Mouse (Mus musculus) small intestine, adult 2 months (tissue): ENCODE measurements around the gene Atp2b1. TPM values are rescaled to one million over a fixed set of nuclear protein-coding genes. Genes with fewer than 3 reads are reported as not detected.

Experiments used
- H3K27ac ChIP-seq: fragments of 200-500 bp; 2 replicates; pipeline ENCODE4 v1.5.1; 2012; ENCODE audit warnings: low read depth, low read length, control low read depth, inconsistent platforms; ENCODE audit not compliant: insufficient read depth
- H3K27me3 ChIP-seq: fragments of 200-500 bp; 2 replicates; pipeline ENCODE4 v1.6.1; 2012; ENCODE audit warnings: mild to moderate bottlenecking, moderate library complexity, low read length, inconsistent platforms; ENCODE audit not compliant: control insufficient read depth, insufficient read depth
- H3K36me3 ChIP-seq: fragments of 200-500 bp; 2 replicates; pipeline ENCODE4 v1.6.1; 2012; ENCODE audit warnings: mild to moderate bottlenecking, low read length, control low read depth, inconsistent platforms; ENCODE audit not compliant: control insufficient read depth, insufficient read depth
- H3K4me1 ChIP-seq: fragments of 200-500 bp; 2 replicates; pipeline ENCODE4 v1.6.1; 2012; ENCODE audit warnings: low read length, inconsistent platforms, mixed read lengths; ENCODE audit not compliant: control insufficient read depth, insufficient read depth, insufficient read length
- H3K4me3 ChIP-seq: fragments of 200-500 bp; 2 replicates; pipeline ENCODE4 v1.5.1; 2012; ENCODE audit warnings: low read depth, mild to moderate bottlenecking, control low read depth, inconsistent platforms, low read length, moderate library complexity
- CTCF ChIP-seq: fragments of 200-500 bp; IDR thresholded peaks from 2 replicates; pipeline ENCODE4 v1.5.1; 2012; ENCODE audit warnings: low read depth, mild to moderate bottlenecking, control low read depth, inconsistent platforms, low read length, moderate library complexity, mixed read lengths; ENCODE audit not compliant: insufficient replicate concordance, insufficient read length; ENCODE audit errors: extremely low read depth
- POLR2A ChIP-seq: fragments of 200-500 bp; IDR thresholded peaks from 2 replicates; pipeline ENCODE4 v1.6.1; 2012; ENCODE audit warnings: low read depth, mild to moderate bottlenecking, control low read depth, inconsistent platforms, low read length, moderate library complexity
- WGBS: fragments of 180-500 bp; shearing (Covaris S2); methylation state at CpG from one replicate; pipeline ENCODE4 v1.1.7; 2018; 5-methylcytosine and 5-hydroxymethylcytosine counted together
- polyA plus RNA-seq: library from polyadenylated mRNA; depleted of rRNA; stranded (reverse); fragments of >200 nt; gene quantifications from 2 replicates; pipeline ENCODE4 v1.2.3, GENCODE M21; 2012

Atp2b1 gene
- polyA plus RNA-seq, 1 experiment = 4.1 TPM

DNA sequence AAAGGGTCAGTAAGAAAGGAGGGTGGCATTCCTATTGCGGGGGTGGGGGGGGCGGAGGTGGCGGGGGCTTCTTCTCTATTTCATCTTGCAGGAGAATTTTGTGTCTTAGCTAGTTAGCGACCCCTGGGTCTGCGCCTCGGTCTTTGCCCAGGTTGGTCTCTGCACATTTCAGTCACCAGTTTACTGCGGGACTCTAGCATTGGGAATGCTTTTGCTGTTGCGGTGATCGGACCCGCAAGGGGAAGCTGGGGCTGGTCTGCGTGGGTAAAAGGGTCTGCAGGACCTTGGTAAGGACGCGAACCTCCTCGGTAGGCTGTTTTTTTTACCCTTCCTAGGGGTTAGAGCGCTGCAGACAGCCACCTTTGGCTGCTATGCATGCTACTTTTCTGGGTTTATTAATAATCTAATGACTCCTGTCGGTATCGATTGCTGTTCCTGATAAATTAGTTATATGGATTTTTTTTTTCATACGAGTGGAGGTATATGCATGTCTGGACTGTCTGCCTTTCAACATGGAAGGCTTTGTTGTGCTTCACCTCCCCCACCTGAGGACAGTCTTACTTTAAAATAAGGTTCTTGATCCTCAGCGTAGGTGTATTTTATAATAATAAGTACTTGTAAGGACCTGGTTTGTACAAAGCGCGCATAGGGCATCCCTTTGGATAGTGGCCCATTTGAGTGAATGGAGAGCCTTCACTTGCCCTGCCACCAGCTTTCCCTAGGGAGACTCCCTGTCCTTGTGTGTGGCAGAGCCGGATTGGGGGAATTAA is 2.0 kb downstream of the Atp2b1 start:
- WGBS = 4% methylated on average over 22 of the region's 22 CpGs
- no peak for TF ChIP-seq POLR2A
- TF ChIP-seq CTCF = no peak
- peak overlapping the region; percentile 77 for H3K27ac ChIP-seq
- H3K36me3 ChIP-seq = no peaks in the 10 kb centered on the region
- H3K27me3 ChIP-seq = no peaks in the 10 kb centered on the region
- H3K4me3 ChIP-seq = peak overlapping the region; percentile 79
- no peaks in the 10 kb centered on the region for H3K4me1 ChIP-seq

DNA sequence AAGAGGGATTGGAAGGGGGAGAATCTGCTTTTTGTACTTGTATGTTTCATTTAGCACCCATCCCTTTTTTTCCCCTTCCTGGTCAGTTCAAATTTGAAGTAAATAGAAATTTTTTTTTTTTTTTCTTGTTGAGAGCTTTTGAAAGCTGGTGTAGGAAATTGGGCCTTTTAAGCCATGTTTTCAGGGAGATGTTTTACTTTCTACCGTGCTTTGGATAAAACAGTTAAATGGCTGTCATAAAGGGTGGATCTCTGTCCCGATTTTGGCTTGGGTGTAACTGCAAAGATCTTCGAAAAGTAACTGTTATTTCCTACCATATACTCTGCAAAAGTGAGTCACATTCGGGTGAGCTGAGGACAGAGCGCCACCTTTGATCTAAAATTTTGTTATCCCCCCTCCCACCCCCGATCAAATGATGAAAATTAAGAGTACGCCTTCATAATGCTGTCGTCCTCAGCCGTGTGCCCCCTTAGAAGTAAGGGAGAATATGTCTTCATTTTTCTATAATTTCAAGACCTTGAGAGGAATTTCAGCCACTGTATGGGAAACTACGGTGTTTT is 2.7 kb downstream of the Atp2b1 start:
- Histone ChIP-seq H3K4me1 (no peaks in the 10 kb centered on the region), H3K27ac (no peak overlapping the region), H3K4me3 (peak overlapping the region; percentile 42; the same call in 1 of the 2 replicates), H3K36me3 (no peaks in the 10 kb centered on the region), H3K27me3 (no peaks in the 10 kb centered on the region)
- 55% methylated on average over 10 of the region's 10 CpGs for WGBS
- TF ChIP-seq POLR2A = no peak

DNA sequence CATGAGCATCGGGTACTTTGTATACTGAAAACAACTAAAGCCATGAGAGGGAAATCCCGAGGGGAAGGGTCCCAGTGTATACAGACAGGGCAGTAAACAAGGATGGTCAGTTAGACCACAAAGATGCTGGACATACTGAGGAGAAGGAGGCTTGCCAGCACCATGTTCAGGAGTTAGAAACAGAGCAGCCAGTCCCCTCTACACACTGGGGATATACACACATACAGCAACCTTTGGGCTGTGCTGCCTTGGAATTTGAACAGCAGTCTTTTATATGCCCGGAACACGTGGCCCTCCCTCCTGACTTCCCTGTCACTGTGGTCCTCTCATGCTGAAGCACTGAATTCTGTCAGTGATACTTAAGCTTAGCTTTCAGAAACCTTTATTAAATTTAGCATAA is 10.9 kb downstream of the Atp2b1 start:
- peaks cover 8% of the 10 kb centered on the region; the same call in 1 of the 2 replicates for H3K4me1 ChIP-seq
- WGBS = 46% methylated on average over 4 of the region's 4 CpGs
- TF ChIP-seq CTCF (no peak), POLR2A (no peak)

DNA sequence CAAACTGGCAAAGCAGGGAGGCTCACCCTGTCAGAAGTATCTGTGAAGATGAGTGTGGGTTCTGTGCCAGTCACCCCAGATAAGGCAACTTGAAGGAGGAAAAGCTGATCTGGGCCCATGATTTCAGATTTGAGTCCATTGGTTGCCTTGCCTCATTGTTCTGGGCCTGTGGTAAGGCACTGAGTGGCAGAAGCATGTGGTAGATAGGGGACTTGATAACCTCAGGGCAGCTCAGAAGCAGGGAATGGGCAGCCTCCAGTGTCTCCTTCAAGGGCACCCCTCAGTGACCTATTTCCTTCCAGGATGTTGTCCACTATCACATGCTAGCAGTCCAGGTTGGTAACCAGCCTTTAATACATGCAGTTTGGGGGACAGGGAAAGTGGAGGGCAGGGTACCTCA is 12.8 kb downstream of the Atp2b1 start:
- no peak overlapping the region for H3K27ac ChIP-seq

More for the DNA sequence above, 10.9 kb downstream of the Atp2b1 start:
- Histone ChIP-seq H3K36me3 (no peaks in the 10 kb centered on the region), H3K4me3 (no peak overlapping the region), H3K27me3 (no peaks in the 10 kb centered on the region), H3K27ac (no peak overlapping the region)

DNA sequence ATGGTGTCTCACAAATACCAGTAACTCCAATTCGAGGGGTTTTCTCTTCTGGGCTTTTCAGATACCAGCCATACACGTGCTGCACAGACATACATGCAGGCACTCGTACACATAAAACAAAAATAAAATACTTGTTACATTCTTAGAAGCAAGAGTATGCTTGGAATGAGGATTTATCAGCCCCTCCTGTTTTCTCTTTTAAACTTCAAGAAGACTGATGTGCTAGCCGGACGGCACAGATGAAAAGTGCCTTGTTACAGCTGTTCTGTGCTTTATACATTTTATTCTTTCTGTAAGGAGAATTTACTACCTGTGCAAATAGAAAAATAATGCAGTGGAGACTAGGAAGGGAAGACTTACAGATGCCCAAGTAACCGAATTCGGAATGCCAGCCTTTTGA is 15.2 kb downstream of the Atp2b1 start:
- TF ChIP-seq POLR2A (no peak), CTCF (no peak)
- H3K36me3 ChIP-seq = peaks cover 3% of the 10 kb centered on the region; the same call in 1 of the 2 replicates
- 70% methylated on average over 7 of the region's 7 CpGs for WGBS
- no peaks in the 10 kb centered on the region for H3K27me3 ChIP-seq
- H3K4me3 ChIP-seq = no peak overlapping the region
- peaks cover 12% of the 10 kb centered on the region; the same call in 1 of the 2 replicates for H3K4me1 ChIP-seq
- H3K27ac ChIP-seq = no peak overlapping the region

More for the DNA sequence above, 12.8 kb downstream of the Atp2b1 start:
- no peaks in the 10 kb centered on the region for H3K27me3 ChIP-seq
- peaks cover 12% of the 10 kb centered on the region; the same call in 1 of the 2 replicates for H3K4me1 ChIP-seq
- no peak overlapping the region for H3K4me3 ChIP-seq
- no peak for TF ChIP-seq POLR2A
- TF ChIP-seq CTCF = no peak
- no peaks in the 10 kb centered on the region for H3K36me3 ChIP-seq

DNA sequence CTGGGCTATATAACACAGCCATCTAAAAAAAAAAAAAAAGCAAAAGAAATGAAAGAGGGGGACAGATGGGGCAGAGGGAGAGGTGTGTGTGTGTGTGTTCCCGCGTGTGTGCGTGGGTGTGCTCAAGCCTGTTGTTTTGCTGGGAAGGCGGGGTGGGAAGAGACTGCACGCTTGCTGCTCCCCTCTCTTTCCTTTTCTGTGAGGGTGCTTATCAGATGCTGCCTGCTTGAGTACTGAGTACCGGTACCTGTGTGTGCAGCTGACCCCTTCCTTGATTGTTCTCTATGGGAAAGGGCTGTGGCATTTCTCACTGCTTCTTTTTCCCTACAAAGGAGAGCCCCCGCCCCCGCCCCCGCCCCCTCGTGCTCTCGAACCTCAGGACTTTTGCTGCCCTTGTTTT is 15.9 kb downstream of the Atp2b1 start:
- Histone ChIP-seq H3K4me3 (no peak overlapping the region), H3K36me3 (peaks cover 3% of the 10 kb centered on the region; the same call in 1 of the 2 replicates), H3K4me1 (peaks cover 8% of the 10 kb centered on the region; the same call in 1 of the 2 replicates), H3K27ac (no peak overlapping the region), H3K27me3 (no peaks in the 10 kb centered on the region)
- TF ChIP-seq POLR2A (no peak), CTCF (no peak)
- WGBS = 56% methylated on average over 11 of the region's 11 CpGs

DNA sequence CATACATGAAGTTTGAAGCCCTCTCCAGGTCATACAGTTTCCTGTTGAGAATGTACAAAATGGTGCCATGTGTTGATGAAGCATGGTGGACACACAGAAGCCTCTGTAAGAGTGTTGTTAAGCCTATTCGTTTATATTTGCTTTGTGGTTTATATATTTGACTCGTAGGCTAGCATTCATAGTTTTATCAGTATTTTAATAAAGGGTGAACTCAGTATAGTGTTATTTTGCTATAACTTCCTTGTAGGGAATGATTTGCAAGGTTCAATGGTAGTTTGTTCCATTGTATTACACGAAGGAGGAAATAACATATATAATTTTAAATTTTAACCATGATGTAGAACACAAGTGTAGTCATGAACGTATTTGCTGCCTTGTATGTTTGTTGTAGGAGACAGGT is 25.9 kb downstream of the Atp2b1 start:
- H3K4me1 ChIP-seq = no peaks in the 10 kb centered on the region
- no peak overlapping the region for H3K27ac ChIP-seq
- no peaks in the 10 kb centered on the region for H3K27me3 ChIP-seq
- 31% methylated on average over 4 of the region's 4 CpGs for WGBS
- H3K4me3 ChIP-seq = no peak overlapping the region
- peaks cover 8% of the 10 kb centered on the region for H3K36me3 ChIP-seq
- TF ChIP-seq CTCF (no peak), POLR2A (no peak)
